9 mouse cellular contexts compared by ENCODE assay signal in genomic region chr13:69485326-69485725, GRCm38 (mm10). TPM values are rescaled to one million over a fixed set of nuclear protein-coding genes. Genes with fewer than 3 reads are reported as not detected.
DNase-seq lines count a peak whose midpoint lies in the region; ATAC-seq and TF ChIP-seq lines count a peak whose summit lies in the region.
"Had no signal": no experiment of that assay in that cellular context is flagged by ENCODE, and none has a peak within 500 bp of the region (broad histone marks: within the 10 kb centered on the region; RNA-seq: fewer than 3 reads in every experiment).

No protein-coding gene starts in this region.

- H3K27me3 ChIP-seq in forebrain, embryonic 12.5 days, result peaks cover 85% of the 10 kb centered on the region
- H3K27me3 ChIP-seq in forebrain, embryonic 16.5 days (replicated peaks; ENCODE audit: control insufficient read depth, insufficient read depth, low read length), result peaks cover 30% of the 10 kb centered on the region
- no peaks in the 10 kb centered on the region for H3K27me3 ChIP-seq in testis, adult 2 months (ENCODE audit: control insufficient read depth, insufficient read depth, low read length)
- H3K27me3 ChIP-seq in hindbrain, embryonic 14.5 days (ENCODE audit: control insufficient read depth, insufficient read depth, low read length), result peaks cover 65% of the 10 kb centered on the region
- H3K27me3 ChIP-seq in neural tube, embryonic 12.5 days (replicated peaks), result peaks cover 52% of the 10 kb centered on the region

- DNase-seq in testis, postnatal 14 days (ENCODE audit: low spot score), result no peak
- peak; percentile 74 for DNase-seq in hindbrain, embryonic 14.5 days (ENCODE audit: low spot score)
- no peak for DNase-seq in thymus, postnatal 36 days
- no peak for DNase-seq in thymus, postnatal 4 days

- no peak overlapping the region for H3K4me2 ChIP-seq in forebrain, embryonic 12.5 days
- H3K4me2 ChIP-seq in forebrain, embryonic 16.5 days (ENCODE audit: low read length), result no peak overlapping the region
- H3K4me2 ChIP-seq in hindbrain, embryonic 14.5 days (replicated peaks), result no peak overlapping the region
- H3K4me2 ChIP-seq in neural tube, embryonic 12.5 days (replicated peaks), result no peak overlapping the region
- H3K4me2 ChIP-seq: heart, embryonic 15.5 days had no signal

- TF ChIP-seq CTCF in testis, adult 2 months (IDR thresholded peaks at IDR 0.05; ENCODE audit: control insufficient read depth, insufficient read depth, insufficient replicate concordance, low read depth, low read length), result peak; percentile 35; the same call in 1 of the 2 replicates

- H3K9ac ChIP-seq in forebrain, embryonic 12.5 days, result no peak overlapping the region
- no peak overlapping the region for H3K9ac ChIP-seq in forebrain, embryonic 16.5 days (replicated peaks; ENCODE audit: low read depth, low read length)
- no peak overlapping the region for H3K9ac ChIP-seq in hindbrain, embryonic 14.5 days
- H3K9ac ChIP-seq in neural tube, embryonic 12.5 days, result no peak overlapping the region
- H3K9ac ChIP-seq: heart, embryonic 15.5 days had no signal

- peaks cover 33% of the 10 kb centered on the region for H3K4me1 ChIP-seq in forebrain, embryonic 12.5 days
- peaks cover 29% of the 10 kb centered on the region for H3K4me1 ChIP-seq in forebrain, embryonic 16.5 days (replicated peaks; ENCODE audit: control insufficient read depth, insufficient read depth, low read length)
- peaks cover 2% of the 10 kb centered on the region; the same call in 1 of the 2 replicates for H3K4me1 ChIP-seq in testis, adult 2 months (ENCODE audit: control insufficient read depth, insufficient read depth, low read length)
- peaks cover 24% of the 10 kb centered on the region for H3K4me1 ChIP-seq in hindbrain, embryonic 14.5 days (replicated peaks; ENCODE audit: control insufficient read depth, insufficient read depth, low read length)
- H3K4me1 ChIP-seq in neural tube, embryonic 12.5 days, result peaks cover 25% of the 10 kb centered on the region

- no peak overlapping the region for H3K27ac ChIP-seq in forebrain, embryonic 12.5 days
- no peak overlapping the region for H3K27ac ChIP-seq in forebrain, embryonic 16.5 days (ENCODE audit: low read length)
- H3K27ac ChIP-seq in testis, adult 2 months (ENCODE audit: control insufficient read depth, insufficient read depth, low read depth, low read length), result no peak overlapping the region
- H3K27ac ChIP-seq in hindbrain, embryonic 14.5 days, result no peak overlapping the region
- H3K27ac ChIP-seq in neural tube, embryonic 12.5 days, result no peak overlapping the region
- H3K27ac ChIP-seq: heart, embryonic 15.5 days had no signal

- no peak for TF ChIP-seq POLR2A in testis, adult 2 months (IDR thresholded peaks at IDR 0.05; ENCODE audit: control insufficient read depth, low read depth, low read length)

- peak; percentile 45; the same call in 1 of the 2 replicates for ATAC-seq in forebrain, embryonic 12.5 days (ENCODE audit: low FRiP score)
- no peak for ATAC-seq in forebrain, embryonic 16.5 days
- ATAC-seq in hindbrain, embryonic 14.5 days (ENCODE audit: low FRiP score), result 0 out of 2 replicates have a peak, but pooled peaks have one; percentile 34
- peak; percentile 26; the same call in 1 of the 2 replicates for ATAC-seq in neural tube, embryonic 12.5 days (ENCODE audit: low FRiP score, low read depth)

- H3K4me3 ChIP-seq in forebrain, embryonic 12.5 days (replicated peaks), result no peak overlapping the region
- H3K4me3 ChIP-seq in forebrain, embryonic 16.5 days (replicated peaks; ENCODE audit: low read length), result no peak overlapping the region
- no peak overlapping the region for H3K4me3 ChIP-seq in testis, adult 2 months (ENCODE audit: control insufficient read depth, low read depth, low read length)
- H3K4me3 ChIP-seq in hindbrain, embryonic 14.5 days (replicated peaks; ENCODE audit: low read length), result no peak overlapping the region
- H3K4me3 ChIP-seq in neural tube, embryonic 12.5 days, result no peak overlapping the region
- H3K4me3 ChIP-seq: heart, embryonic 15.5 days had no signal

- no peaks in the 10 kb centered on the region for H3K9me3 ChIP-seq in forebrain, embryonic 12.5 days
- H3K9me3 ChIP-seq in forebrain, embryonic 16.5 days (ENCODE audit: control insufficient read depth, low read length), result no peaks in the 10 kb centered on the region
- no peaks in the 10 kb centered on the region for H3K9me3 ChIP-seq in hindbrain, embryonic 14.5 days (ENCODE audit: control insufficient read depth, low read length)
- no peaks in the 10 kb centered on the region for H3K9me3 ChIP-seq in neural tube, embryonic 12.5 days
- H3K9me3 ChIP-seq: heart, embryonic 15.5 days had no signal

- WGBS in forebrain, embryonic 12.5 days, result 21% methylated on average over 6 of the region's 6 CpGs
- WGBS in forebrain, embryonic 16.5 days, result 14% methylated on average over 6 of the region's 6 CpGs
- 17% methylated on average over 6 of the region's 6 CpGs for WGBS in hindbrain, embryonic 14.5 days
- 22% methylated on average over 6 of the region's 6 CpGs for WGBS in neural tube, embryonic 12.5 days

- no peaks in the 10 kb centered on the region for H3K36me3 ChIP-seq in forebrain, embryonic 12.5 days (replicated peaks)
- H3K36me3 ChIP-seq in forebrain, embryonic 16.5 days (ENCODE audit: control insufficient read depth, insufficient read depth), result no peaks in the 10 kb centered on the region
- H3K36me3 ChIP-seq in testis, adult 2 months (ENCODE audit: control insufficient read depth, insufficient read depth, low read length), result no peaks in the 10 kb centered on the region
- no peaks in the 10 kb centered on the region for H3K36me3 ChIP-seq in hindbrain, embryonic 14.5 days (replicated peaks; ENCODE audit: control insufficient read depth, insufficient read depth)
- no peaks in the 10 kb centered on the region for H3K36me3 ChIP-seq in neural tube, embryonic 12.5 days
- H3K36me3 ChIP-seq: heart, embryonic 15.5 days had no signal

RNA-seq across cellular contexts. Expression of gene Nsun2, which starts 48.2 kb away (rescaled TPM):
- 107 and 110 TPM in 2 replicates for polyA plus RNA-seq in forebrain, embryonic 12.5 days (2016; fragmentation: Nextera tagmentation; extraction: Ambion mirVana)
- polyA plus RNA-seq in forebrain, embryonic 16.5 days (2015; fragmentation: Nextera tagmentation; extraction: Ambion mirVana), result 90.8 and 95.3 TPM in 2 replicates
- polyA plus RNA-seq in testis, adult 2 months (2012; rRNA removed), result 181 and 182 TPM in 2 replicates
- polyA plus RNA-seq in hindbrain, embryonic 14.5 days (2014; fragmentation: Nextera tagmentation; extraction: Ambion mirVana), result 73.3 and 86.6 TPM in 2 replicates
- polyA plus RNA-seq in neural tube, embryonic 12.5 days (2016; fragmentation: Nextera tagmentation; extraction: Ambion mirVana), result 99.4 and 106 TPM in 2 replicates

RNA-seq across cellular contexts. Expression of gene Tent4a, which starts 49.1 kb away (rescaled TPM):
- 7.1 and 7.4 TPM in 2 replicates for polyA plus RNA-seq in forebrain, embryonic 12.5 days (2016; fragmentation: Nextera tagmentation; extraction: Ambion mirVana)
- polyA plus RNA-seq in forebrain, embryonic 16.5 days (2015; fragmentation: Nextera tagmentation; extraction: Ambion mirVana), result 7.5 and 9.0 TPM in 2 replicates
- polyA plus RNA-seq in testis, adult 2 months (2012; rRNA removed), result 6.2 and 6.4 TPM in 2 replicates
- polyA plus RNA-seq in hindbrain, embryonic 14.5 days (2014; fragmentation: Nextera tagmentation; extraction: Ambion mirVana), result 8.9 and 9.3 TPM in 2 replicates
- 7.4 and 8.2 TPM in 2 replicates for polyA plus RNA-seq in neural tube, embryonic 12.5 days (2016; fragmentation: Nextera tagmentation; extraction: Ambion mirVana)
